In genomic region chr15:94390127-94390526, GRCm38 (mm10) we compare ENCODE assay signal across 6 mouse cellular contexts.
DNase-seq lines count a peak whose midpoint lies in the region; ATAC-seq and TF ChIP-seq lines count a peak whose summit lies in the region.
"Not testable (repeated sequence)": the region's sequence is repeated elsewhere in the genome, so short reads cannot be mapped to it uniquely, and the experiment has no call there.

No protein-coding gene starts in this region.

- not testable (repeated sequence) for H3K9me3 ChIP-seq in E14TG2a.4 (ENCODE audit: low read length); forebrain, postnatal 0 days (ENCODE audit: low read length); kidney, postnatal 0 days (replicated peaks; ENCODE audit: low read length); liver, postnatal 0 days (ENCODE audit: low read length); stomach, postnatal 0 days (ENCODE audit: control insufficient read depth, low read length)

- in situ Hi-C loops in Patski (cut with MboI; ENCODE audit: low pct_unique_long_range_greater_than_20kb) = not testable (repeated sequence)

- TF ChIP-seq CTCF in E14TG2a.4 (conservative IDR thresholded peaks at IDR 0.05; ENCODE audit: low read length) = peak; percentile 36
- TF ChIP-seq CTCF in Patski (IDR thresholded peaks at IDR 0.05) = peak; percentile 36
- peak; percentile 19; the same call in 1 of the 2 replicates for TF ChIP-seq CTCF in forebrain, postnatal 0 days (IDR thresholded peaks at IDR 0.05; ENCODE audit: low read depth)
- peak; percentile 32; the same call in 1 of the 2 replicates for TF ChIP-seq CTCF in kidney, postnatal 0 days (IDR thresholded peaks at IDR 0.05; ENCODE audit: low read depth)
- 0 out of 2 replicates have a peak, but pooled peaks have one; percentile 13 for TF ChIP-seq CTCF in liver, postnatal 0 days (IDR thresholded peaks at IDR 0.05; ENCODE audit: low read depth)
- peak; percentile 30 for TF ChIP-seq CTCF in stomach, postnatal 0 days (IDR thresholded peaks at IDR 0.05; ENCODE audit: low read depth)

- not testable (repeated sequence) for H3K27ac ChIP-seq in forebrain, postnatal 0 days (ENCODE audit: low read depth, low read length); kidney, postnatal 0 days; liver, postnatal 0 days (ENCODE audit: low read depth); stomach, postnatal 0 days (replicated peaks)

- not testable (repeated sequence) for H3K4me3 ChIP-seq in E14TG2a.4 (replicated peaks; ENCODE audit: low read length); forebrain, postnatal 0 days (ENCODE audit: low read depth, low read length); kidney, postnatal 0 days (replicated peaks; ENCODE audit: low read depth, low read length); liver, postnatal 0 days (ENCODE audit: low read depth, low read length); stomach, postnatal 0 days (ENCODE audit: low read depth, low read length)

- not testable (repeated sequence) for TF ChIP-seq EP300 in liver, postnatal 0 days (IDR thresholded peaks at IDR 0.05; ENCODE audit: low read depth); stomach, postnatal 0 days (optimal IDR thresholded peaks at IDR 0.05)

- H3K4me1 ChIP-seq in E14TG2a.4 (replicated peaks; ENCODE audit: low read depth, low read length); forebrain, postnatal 0 days (ENCODE audit: insufficient read depth); kidney, postnatal 0 days (replicated peaks; ENCODE audit: insufficient read depth, low read length); liver, postnatal 0 days (ENCODE audit: insufficient read depth); stomach, postnatal 0 days (replicated peaks; ENCODE audit: control insufficient read depth, insufficient read depth): not testable (repeated sequence)

- not testable (repeated sequence) for H3K4me2 ChIP-seq in forebrain, postnatal 0 days (ENCODE audit: low read depth); kidney, postnatal 0 days (ENCODE audit: low read length); liver, postnatal 0 days (ENCODE audit: low read depth, low read length); stomach, postnatal 0 days (replicated peaks; ENCODE audit: low read depth)

- H3K27me3 ChIP-seq in E14TG2a.4 (ENCODE audit: insufficient read depth, low read length); Patski; forebrain, postnatal 0 days (ENCODE audit: insufficient read depth, low read length); kidney, postnatal 0 days (ENCODE audit: insufficient read depth, low read length); liver, postnatal 0 days (ENCODE audit: insufficient read depth, low read length); stomach, postnatal 0 days (ENCODE audit: control insufficient read depth, insufficient read depth, low read length): not testable (repeated sequence)

- not testable (repeated sequence) for DNase-seq in Patski (ENCODE audit: low read depth, low spot score); forebrain, postnatal 0 days; kidney, postnatal 0 days (ENCODE audit: low spot score); liver, postnatal 0 days; stomach, postnatal 0 days (ENCODE audit: low spot score)

- POLR2A ChIA-PET in Patski (lab: Charles Lee) = not testable (repeated sequence)

- not testable (repeated sequence) for ATAC-seq in Patski; forebrain, postnatal 0 days; kidney, postnatal 0 days (replicated peaks; ENCODE audit: low FRiP score, low read depth); liver, postnatal 0 days; stomach, postnatal 0 days (ENCODE audit: low FRiP score, low TSS enrichment)

- WGBS in forebrain, postnatal 0 days = 68% methylated on average over 2 of the region's 2 CpGs
- WGBS in kidney, postnatal 0 days = 81% methylated on average over 2 of the region's 2 CpGs
- WGBS in liver, postnatal 0 days (ENCODE audit: insufficient replicate concordance) = 66% methylated on average over 2 of the region's 2 CpGs
- WGBS in stomach, postnatal 0 days = 67% methylated on average over 2 of the region's 2 CpGs

- H3K36me3 ChIP-seq in E14TG2a.4 (ENCODE audit: insufficient read depth, low read length); forebrain, postnatal 0 days (ENCODE audit: insufficient read depth); kidney, postnatal 0 days (ENCODE audit: insufficient read depth, low read length); liver, postnatal 0 days (replicated peaks; ENCODE audit: insufficient read depth, low read length); stomach, postnatal 0 days (ENCODE audit: control insufficient read depth, insufficient read depth, low read length): not testable (repeated sequence)

- CTCF ChIA-PET in Patski (lab: Charles Lee) = interaction anchor here (1.0 kb wide), 1 partner anchor 10 kb away, joined by 4 read pairs; no protein-coding TSS in a partner anchor

- not testable (repeated sequence) for H3K9ac ChIP-seq in forebrain, postnatal 0 days; kidney, postnatal 0 days (ENCODE audit: low read depth, low read length); liver, postnatal 0 days (replicated peaks); stomach, postnatal 0 days (ENCODE audit: low read length)
